ENCODE assay signal across 24 mouse cellular contexts in the genomic region with DNA sequence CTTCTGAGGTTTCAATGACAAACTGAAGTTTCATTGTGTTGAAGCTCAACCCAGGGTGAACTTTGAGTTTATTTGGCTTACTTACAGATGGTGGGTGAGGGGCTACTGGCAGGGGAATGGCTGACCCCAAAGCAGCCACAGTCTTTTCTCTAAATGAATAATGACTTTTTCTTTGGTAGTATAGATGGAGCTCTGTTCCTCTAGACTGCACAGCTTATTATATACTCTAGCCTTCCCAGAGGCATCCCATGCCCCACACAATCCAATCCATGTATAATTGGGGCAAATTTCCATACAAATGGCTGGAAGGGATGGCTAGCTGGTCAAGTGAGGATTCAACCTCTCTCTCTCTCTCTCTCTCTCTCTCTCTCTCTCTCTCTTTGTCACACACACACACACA. TPM values are rescaled to one million over a fixed set of nuclear protein-coding genes. Genes with fewer than 3 reads are reported as not detected.
"Had no signal": no experiment of that assay in that cellular context is flagged by ENCODE, and none has a peak within 500 bp of the region (broad histone marks: within the 10 kb centered on the region; RNA-seq: fewer than 3 reads in every experiment).

No protein-coding gene starts in this region.

- DNase-seq: liver, embryonic 13.5 days; lung, adult 18-20 months; lung, postnatal 14 days; lung, postnatal 36 days; right cerebral cortex, postnatal 14 days; thymus, adult 2 months; thymus, postnatal 25 days; thymus, postnatal 4 days had no signal

- H3K4me1 ChIP-seq: liver, embryonic 13.5 days; lung, embryonic 15.5 days; megakaryocyte, embryonic 14.5 days; midbrain, embryonic 13.5 days; midbrain, embryonic 15.5 days had no signal

- H3K27ac ChIP-seq: liver, embryonic 13.5 days; liver, embryonic 15.5 days; lung, embryonic 15.5 days; macrophage; midbrain, embryonic 13.5 days; midbrain, embryonic 15.5 days had no signal

- H3K9me3 ChIP-seq: liver, embryonic 13.5 days; liver, embryonic 15.5 days; lung, embryonic 15.5 days; megakaryocyte, embryonic 14.5 days; midbrain, embryonic 13.5 days; midbrain, embryonic 15.5 days had no signal

- H3K4me2 ChIP-seq: liver, embryonic 13.5 days; liver, embryonic 15.5 days; lung, embryonic 15.5 days; midbrain, embryonic 11.5 days; midbrain, embryonic 13.5 days; midbrain, embryonic 15.5 days had no signal

- H3K9ac ChIP-seq: liver, embryonic 13.5 days; liver, embryonic 15.5 days; lung, embryonic 15.5 days; midbrain, embryonic 13.5 days; midbrain, embryonic 15.5 days had no signal

- H3K27me3 ChIP-seq: liver, embryonic 13.5 days; liver, embryonic 15.5 days; lung, embryonic 15.5 days; midbrain, embryonic 13.5 days; midbrain, embryonic 15.5 days had no signal

- ATAC-seq: lung, postnatal 0 days; midbrain, embryonic 13.5 days; midbrain, embryonic 15.5 days had no signal

- H3K36me3 ChIP-seq: liver, embryonic 13.5 days; liver, embryonic 15.5 days; lung, embryonic 15.5 days; midbrain, embryonic 13.5 days; midbrain, embryonic 15.5 days had no signal

- H3K4me3 ChIP-seq: liver, embryonic 13.5 days; liver, embryonic 15.5 days; lung, embryonic 15.5 days; megakaryocyte, embryonic 14.5 days; midbrain, embryonic 13.5 days; midbrain, embryonic 15.5 days had no signal

RNA-seq across cellular contexts. Expression of a gene that starts 4.1 kb away (rescaled TPM):
- total RNA-seq: megakaryocyte progenitor cell, adult 5-6 weeks; midbrain, postnatal 0 days; monocyte, adult 5-6 weeks; neutrophil, adult 5-6 weeks had no signal
- polyA plus RNA-seq: liver, embryonic 13.5 days; liver, embryonic 15.5 days; lung, embryonic 15.5 days; lung, postnatal 0 days; macrophage; midbrain, embryonic 11.5 days; midbrain, embryonic 13.5 days; midbrain, embryonic 15.5 days; midbrain, postnatal 0 days; neural tube, embryonic 11.5 days; neural tube, embryonic 14.5 days; spleen, adult 2 months; thymus, adult 2 months; urinary bladder, adult 2 months had no signal

RNA-seq across cellular contexts. Expression of a gene that starts 4.2 kb away (rescaled TPM):
- total RNA-seq: megakaryocyte progenitor cell, adult 5-6 weeks; midbrain, postnatal 0 days; monocyte, adult 5-6 weeks; neutrophil, adult 5-6 weeks had no signal
- polyA plus RNA-seq: liver, embryonic 13.5 days; liver, embryonic 15.5 days; lung, embryonic 15.5 days; lung, postnatal 0 days; macrophage; midbrain, embryonic 11.5 days; midbrain, embryonic 13.5 days; midbrain, embryonic 15.5 days; midbrain, postnatal 0 days; neural tube, embryonic 11.5 days; neural tube, embryonic 14.5 days; spleen, adult 2 months; thymus, adult 2 months; urinary bladder, adult 2 months had no signal

RNA-seq across cellular contexts. Expression of a gene that starts 35.7 kb away (rescaled TPM):
- total RNA-seq: megakaryocyte progenitor cell, adult 5-6 weeks; midbrain, postnatal 0 days; monocyte, adult 5-6 weeks; neutrophil, adult 5-6 weeks had no signal
- polyA plus RNA-seq: macrophage; midbrain, embryonic 11.5 days; midbrain, embryonic 13.5 days; midbrain, embryonic 15.5 days; midbrain, postnatal 0 days; neural tube, embryonic 11.5 days; neural tube, embryonic 14.5 days; spleen, adult 2 months; thymus, adult 2 months had no signal

RNA-seq across cellular contexts. Expression of a gene that starts 36.0 kb away (rescaled TPM):
- total RNA-seq: megakaryocyte progenitor cell, adult 5-6 weeks; midbrain, postnatal 0 days; monocyte, adult 5-6 weeks had no signal
- polyA plus RNA-seq: liver, embryonic 13.5 days; liver, embryonic 15.5 days; lung, embryonic 15.5 days; lung, postnatal 0 days; macrophage; midbrain, embryonic 11.5 days; midbrain, embryonic 13.5 days; midbrain, embryonic 15.5 days; midbrain, postnatal 0 days; neural tube, embryonic 11.5 days; neural tube, embryonic 14.5 days; spleen, adult 2 months; thymus, adult 2 months; urinary bladder, adult 2 months had no signal

RNA-seq across cellular contexts. Expression of a gene that starts 54.1 kb away (rescaled TPM):
- total RNA-seq: megakaryocyte progenitor cell, adult 5-6 weeks; neutrophil, adult 5-6 weeks had no signal
- polyA plus RNA-seq: liver, embryonic 15.5 days; lung, postnatal 0 days; macrophage; midbrain, embryonic 11.5 days; neural tube, embryonic 11.5 days had no signal
